Mouse (Mus musculus) CD4-positive helper T cell, adult 2 months (primary cell): ENCODE measurements around the gene 1700024P04Rik.
"Not testable (repeated sequence)": the region's sequence is repeated elsewhere in the genome, so short reads cannot be mapped to it uniquely, and the experiment has no call there.

ENCODE experiments used
- DNase-seq: peaks from one replicate; pipeline ENCODE4 v3.0.0-alpha.2; 2012; ENCODE audit warnings: low read depth, missing footprints, low spot score

1700024P04Rik gene

DNA sequence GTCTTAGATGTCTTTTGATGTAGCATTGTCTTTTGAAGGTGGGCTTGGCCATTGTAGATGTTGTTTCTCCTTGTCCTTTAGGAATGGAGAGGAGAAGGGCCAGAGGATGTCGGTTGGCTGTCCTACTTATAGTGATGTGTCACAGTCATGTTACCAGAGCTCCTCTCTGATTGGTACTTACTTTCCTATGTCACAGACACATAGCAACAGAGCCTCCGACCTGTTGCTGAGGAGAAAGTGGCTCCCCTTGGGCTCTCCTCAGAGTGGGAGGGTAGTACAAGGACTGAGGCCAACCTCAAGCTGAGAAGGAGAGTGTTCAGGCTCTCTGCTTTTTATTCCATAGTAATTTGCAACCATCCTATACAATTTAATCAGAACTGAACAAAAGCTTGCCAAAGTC lies at the start of gene 1700024P04Rik:
1700024P04Rik (minus strand) TSS at position 101 of the 400 bp plus-strand sequence.
- no peak for DNase-seq

DNA sequence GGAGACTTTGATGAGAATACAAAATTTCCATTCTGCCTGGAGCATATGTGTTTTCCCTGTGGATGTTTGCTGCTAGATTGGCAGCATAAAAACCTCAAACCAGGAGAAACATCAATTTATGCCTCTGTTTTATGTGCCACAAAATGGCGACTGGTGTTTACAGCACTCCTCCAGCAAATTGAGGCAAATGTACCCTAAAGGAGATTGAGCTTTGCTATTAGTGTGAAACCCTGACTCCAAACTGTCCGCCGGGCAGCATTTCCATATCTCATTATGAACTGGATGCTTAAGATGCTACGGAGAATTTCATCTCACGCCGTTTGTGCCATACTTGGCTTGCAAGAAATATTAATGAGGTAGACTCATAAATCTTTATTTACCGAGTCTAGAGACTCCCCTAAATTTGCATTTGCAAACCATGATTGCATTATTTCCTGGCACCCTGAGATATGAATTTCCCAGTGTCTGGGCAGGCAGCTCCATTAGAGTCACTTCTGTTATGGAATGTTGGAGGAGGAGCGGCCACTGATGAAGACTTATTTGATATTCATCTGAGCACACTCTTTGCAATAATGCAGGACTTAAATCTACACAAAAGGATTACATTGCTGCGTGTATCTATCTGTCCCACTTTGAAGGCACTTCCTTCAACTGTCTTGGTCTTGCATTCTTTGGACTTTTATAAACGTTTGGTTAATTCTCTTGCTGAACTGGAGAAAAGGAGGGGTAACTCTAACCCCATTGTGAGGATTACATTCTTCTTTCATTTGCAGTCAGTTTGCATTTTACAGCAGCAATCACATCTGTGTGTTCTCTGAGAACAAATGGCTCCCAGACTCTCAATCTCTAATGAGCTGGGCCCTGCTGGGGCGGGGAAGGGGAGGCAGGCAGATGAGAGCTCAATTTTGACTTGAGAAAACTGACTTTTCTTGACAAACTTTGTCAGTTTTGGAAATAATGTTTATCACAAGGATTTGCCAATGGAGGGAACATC lies 47.2 kb upstream of the 1700024P04Rik start:
- DNase-seq, result no peak

DNA sequence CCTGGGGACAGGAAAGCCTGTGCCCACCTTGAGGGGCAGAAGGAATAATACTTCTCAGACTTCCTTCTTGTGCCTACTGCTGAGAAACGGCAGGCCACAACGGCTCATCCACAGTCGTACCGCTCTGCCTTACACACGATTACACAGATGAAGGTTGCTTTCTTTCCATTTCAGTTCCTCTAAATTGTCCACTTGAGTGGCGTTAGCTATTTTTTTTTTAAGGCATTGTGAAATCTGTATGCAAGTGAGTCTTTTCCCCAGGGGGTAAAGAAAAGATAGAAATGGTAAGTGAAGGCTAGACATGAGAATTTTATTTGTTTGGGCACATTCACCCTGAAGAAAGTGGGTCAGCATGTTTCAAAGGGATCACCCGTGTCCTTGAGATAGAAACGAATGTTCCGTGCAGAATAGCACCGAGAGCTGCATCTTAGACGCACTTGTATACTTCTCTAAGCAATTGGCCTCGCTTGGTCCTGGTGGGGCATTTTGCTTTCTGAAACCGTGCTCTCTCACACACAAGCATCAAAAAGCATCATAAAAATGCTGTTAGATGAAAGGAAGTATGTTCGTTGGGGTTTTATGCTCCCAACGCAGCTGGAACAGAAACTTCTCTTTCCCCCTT lies 46.3 kb upstream of the 1700024P04Rik start:
- no peak for DNase-seq

DNA sequence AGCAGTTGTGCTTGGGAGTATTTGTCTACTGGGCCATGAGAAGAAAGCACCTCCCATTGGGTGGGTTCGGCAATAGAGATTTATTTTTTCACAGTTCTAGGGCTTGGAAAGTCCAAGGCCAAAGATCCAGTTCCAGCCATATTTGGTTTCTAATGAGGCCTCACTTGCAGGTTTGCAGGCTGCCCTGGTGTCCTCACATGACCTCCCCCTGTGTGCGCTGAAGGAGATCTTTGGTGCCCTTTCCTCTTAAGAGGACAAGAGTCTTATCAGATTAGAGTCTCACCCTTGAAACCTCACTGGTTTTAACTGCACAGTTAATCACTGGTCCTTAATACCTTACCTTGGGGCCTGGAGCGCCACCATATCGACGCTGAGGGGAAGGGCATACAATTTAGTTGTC lies 40.9 kb upstream of the 1700024P04Rik start:
- DNase-seq, result no peak

DNA sequence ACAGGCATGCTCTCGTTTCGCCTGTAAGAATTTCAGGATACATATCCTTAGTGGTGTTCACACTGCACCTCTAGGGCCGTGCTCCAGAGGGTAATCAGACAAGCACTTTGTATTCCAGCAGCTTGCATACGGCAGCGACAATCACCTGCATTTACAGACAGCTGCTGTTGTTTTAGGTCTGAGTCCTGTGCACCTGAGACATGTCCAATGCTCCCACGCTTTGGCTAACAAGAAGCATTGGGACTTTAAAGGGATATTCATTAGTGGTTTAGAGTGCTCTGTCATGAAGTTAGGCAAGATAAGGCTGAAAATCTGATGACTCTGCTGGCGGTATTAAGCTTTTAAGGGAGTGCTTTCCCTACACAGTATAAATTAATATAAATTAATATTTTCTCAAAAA lies 37.7 kb upstream of the 1700024P04Rik start:
- DNase-seq, result no peak

DNA sequence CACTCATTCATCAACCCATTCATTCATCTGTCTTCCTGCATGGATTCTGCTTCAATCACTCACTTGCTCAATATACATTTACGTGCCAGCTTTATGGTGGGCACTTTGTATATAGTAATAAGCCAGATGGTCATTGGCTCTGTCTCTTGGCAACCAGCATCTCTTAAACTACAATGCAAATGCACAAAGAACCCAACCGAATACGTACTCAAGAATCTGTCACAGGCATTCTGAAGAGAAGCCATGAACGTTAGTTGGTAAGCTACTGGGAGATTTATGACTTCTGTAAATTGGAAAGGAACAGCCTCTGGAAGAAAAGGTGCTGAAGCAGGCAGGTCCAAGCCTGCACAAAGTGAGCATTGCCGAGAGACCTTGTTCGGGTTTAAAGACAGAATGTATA lies 36.8 kb upstream of the 1700024P04Rik start:
- no peak for DNase-seq

DNA sequence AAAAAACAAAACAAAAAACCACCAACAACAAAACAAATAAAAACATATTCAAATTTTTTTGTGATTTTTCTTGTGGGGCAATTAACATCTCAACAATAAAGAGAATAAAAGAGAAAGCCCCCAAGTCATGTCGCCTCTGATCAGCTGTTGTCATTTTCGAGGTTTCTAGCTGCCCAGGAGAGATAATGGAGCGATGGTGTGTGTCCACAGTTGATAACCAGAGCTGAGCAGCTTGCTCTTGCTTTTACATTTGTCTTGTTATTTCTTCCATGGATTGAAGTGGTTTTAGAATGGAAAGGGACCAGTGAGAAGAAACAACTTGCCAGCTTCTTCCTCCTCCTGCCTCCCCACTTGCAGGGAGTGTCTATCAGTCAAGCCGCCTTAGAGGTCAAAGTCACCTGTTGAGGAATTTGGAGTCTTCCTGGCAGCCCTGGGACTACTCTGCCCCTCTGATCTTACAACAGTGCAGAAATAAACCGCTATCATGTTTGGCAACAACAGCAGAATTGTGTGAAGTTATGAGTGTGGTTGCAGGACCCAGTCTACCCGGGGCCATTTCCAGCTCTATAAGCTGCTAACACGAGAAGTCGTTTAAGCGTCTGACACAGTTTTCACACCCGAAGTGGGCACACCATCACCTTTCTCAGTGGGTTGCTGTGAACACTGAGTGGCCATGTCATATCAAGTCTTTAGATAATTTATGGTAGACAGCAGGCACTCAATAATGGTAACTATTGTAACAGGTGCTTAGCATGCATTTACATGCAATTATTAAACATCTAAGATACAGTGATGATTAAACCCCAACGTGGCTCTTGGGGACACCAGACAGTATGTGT lies 35.7 kb upstream of the 1700024P04Rik start:
- no peak for DNase-seq

DNA sequence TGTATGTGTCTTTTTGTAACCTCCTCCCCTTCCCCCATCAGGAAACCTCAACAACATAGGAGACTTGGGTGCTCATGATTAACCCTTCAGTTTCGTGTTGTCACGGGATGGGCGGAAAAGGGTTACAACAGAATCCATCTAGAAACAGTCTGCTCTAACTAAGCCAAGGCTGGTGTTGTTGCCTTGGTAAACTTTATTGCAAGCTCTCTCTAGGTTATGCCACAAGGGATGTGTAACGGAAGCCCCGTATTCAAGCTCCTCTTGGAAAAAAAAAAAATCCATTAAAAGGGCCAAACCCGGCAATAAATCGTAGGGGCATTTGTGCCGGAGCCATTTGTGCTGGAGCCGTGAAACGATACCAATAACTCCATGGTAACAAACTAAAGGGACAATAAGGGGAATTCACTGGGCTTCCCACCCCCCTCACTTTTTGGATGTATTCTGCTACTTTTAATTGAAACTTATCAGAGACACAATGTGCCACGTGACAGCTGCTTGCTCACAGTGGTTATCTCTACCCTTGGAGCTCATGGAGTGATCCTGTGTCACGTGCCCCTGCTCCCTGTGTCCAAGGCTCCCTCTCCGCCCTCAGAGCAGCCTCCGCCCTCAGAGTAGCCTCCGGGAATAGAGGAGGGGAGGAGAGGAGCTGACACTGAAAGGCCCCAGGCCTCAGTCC lies 34.3 kb upstream of the 1700024P04Rik start:
- DNase-seq, result no peak

DNA sequence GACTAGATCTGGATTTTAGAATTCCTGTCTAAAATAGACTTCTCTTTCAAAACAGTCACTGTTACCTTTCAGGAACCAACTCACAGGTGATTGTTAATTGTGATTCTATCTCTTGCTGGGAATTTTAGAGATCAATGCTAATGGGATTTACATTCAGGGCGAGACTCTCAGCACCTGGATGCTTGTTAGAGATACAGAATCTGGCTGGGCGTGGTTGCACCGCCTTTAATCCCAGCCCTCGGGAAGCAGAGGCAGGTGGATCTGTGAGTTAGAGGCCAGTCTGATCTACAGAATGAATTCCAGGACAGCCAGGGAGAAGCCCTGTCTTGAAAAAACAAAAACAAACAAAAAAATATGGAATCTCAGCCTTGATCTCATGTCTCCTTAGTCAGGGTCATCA lies 32.3 kb upstream of the 1700024P04Rik start:
- DNase-seq, result no peak

DNA sequence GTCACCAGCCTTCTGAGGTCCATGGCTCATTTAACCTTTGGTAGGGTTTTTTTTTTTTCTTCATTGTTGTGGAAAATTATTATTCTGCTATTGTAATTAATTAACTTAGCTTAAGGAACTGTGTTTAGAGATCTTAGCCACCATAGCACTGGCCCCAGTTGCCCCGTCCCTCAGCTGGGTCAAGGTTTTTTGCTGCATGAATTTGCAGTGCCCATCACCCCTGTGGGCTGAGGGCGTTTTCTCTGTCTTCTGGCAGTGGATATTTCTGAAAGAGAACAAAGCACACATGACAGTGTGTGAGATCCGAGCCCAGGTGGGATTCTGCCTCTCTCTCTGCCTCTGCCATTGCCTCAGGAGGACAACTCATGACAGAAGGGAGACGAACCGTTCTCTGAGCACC lies 28.5 kb upstream of the 1700024P04Rik start:
- no peak for DNase-seq

DNA sequence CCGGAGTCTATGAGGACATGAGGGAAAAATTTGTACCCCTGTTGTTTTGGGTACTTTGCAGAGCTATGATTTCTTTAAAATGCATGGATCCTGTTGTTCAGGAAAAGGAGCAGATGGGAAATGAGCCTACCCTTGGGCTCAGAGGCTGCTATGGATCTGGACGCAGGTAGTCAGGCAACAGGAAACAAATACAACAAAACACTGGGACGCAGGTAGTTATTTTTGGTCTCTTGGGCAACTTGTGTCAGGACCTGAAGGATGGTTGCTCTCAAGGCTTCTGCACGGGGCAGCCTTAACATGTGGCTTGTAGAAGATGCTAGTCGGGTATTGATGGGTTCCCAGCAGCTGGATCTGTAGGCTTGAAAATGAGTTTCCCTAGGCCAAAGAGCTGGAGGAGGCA lies 23.6 kb upstream of the 1700024P04Rik start:
- DNase-seq, result no peak

DNA sequence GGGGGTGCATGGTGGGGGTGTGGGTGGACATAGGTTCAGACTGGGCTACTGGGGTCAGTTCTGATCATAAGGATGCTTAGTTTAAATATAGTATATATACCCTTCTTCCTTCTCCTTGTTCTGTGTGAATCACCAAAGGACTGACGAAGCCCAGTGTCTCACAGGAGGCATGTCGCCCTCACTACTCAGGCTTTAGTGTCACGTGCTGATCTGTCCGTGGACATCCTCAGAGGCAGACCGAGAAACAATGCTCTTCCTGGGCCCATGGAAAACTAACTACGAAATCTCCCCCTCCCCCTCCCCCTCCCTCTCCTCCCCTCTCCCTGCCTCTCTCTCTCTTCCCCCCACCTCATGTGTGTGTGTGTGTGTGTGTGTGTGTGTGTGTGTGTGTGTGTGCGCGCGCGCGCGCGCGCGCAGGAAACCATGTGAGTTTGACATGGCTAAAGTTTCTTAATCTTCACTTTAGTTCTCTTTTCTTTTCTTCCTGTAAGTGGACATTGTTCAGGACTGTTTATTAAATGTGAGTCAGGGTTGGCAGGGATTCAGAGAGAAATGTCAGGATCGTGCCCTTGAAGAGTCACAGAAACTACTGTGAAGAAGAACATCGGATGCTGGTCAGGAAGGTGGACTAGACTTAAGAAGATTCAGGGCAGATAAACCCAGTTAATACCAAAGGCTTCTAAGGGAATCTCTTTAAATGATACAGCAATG lies 22.2 kb upstream of the 1700024P04Rik start:
- DNase-seq, result no peak

DNA sequence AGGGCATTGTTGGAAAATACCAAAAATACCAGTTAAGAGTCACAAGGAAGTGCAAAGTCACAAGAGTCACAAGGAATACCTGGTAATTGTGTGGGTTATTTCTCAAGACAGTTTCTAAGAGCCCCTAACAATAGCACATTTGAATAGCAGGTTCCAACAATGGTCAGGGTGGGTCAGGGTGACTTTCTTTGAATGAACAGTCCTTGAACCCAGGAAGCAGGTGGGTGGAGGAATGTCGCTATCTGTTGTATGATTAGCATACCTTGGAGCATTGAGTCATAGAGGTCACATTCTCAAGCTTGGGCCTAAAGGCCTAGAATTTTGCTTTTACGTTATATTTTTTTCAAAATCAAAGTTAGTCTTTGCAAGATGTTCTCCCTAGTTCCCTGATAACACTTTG lies 17.3 kb upstream of the 1700024P04Rik start:
- not testable (repeated sequence) for DNase-seq

DNA sequence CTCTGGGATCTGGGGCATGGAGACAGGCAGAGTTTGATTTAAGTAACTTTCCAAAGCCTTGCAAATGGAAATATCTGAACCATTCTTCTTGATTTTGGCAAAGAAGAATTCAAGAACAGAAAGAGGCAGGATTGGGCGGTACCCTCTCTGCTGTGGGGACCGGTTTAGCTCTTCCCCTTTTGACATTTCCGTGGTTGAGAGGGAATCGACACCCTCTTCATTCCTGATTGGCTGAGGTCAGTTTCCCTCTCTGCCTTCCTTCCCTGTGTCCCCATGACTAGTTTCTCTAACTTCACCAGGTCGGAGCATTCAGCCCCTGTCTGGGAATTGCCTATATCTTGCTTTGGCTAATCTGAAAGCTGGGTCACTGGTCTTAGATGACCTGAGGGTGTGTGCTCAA lies 12.7 kb upstream of the 1700024P04Rik start:
- DNase-seq, result no peak

DNA sequence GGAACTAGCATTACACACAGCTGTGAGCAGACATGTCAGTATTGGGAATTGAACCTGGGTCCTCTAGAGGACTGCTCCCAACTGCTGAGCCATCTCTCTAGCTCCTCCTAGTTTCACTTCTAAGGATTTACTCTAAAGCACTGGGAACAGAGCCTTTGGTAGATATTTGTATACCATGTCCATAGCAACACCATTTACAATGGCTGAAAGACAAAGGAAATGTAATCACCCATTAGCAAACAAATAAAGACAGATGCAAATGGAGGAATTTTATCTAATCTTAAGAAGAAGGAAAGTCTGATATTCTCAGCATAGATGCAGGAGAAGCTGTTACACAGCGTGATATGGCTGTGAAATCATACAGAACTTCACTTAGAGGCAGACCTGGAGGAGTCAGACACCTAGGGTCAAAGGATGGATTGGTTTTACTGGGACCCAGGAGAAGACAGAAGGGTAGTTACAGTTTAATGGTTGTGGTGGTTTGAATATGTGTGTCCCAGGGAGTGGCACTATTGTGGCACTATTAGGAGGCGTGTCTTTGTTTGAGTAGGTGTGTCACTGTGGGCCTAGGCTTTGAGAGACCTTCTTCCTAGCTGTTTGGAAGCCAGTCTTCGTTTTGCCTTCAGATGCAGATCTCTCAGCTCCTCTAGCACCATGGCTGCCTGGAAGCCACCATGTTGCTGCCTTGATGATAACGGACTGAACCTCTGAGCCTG lies 7.1 kb downstream of the 1700024P04Rik start:
- DNase-seq, result no peak

DNA sequence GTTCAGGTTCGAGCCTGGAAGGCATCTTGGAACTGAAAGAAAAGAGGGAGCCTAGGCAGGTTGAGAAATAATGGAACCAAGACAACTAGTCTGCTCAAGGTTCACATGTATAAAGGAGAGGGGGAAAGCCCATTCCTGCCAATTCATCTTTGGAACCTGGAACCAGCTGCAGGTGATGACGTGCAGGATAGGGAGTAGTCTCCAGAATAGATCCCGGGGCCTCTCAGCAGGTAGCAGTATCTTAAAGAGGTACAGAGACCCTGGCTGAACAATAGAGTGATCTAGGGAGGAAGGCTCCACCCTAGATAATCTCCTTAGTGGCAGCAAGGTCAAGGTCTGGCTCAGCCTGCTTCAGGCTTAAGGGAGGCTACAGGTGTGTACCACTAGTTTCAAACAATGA lies 8.3 kb downstream of the 1700024P04Rik start:
- not testable (repeated sequence) for DNase-seq

DNA sequence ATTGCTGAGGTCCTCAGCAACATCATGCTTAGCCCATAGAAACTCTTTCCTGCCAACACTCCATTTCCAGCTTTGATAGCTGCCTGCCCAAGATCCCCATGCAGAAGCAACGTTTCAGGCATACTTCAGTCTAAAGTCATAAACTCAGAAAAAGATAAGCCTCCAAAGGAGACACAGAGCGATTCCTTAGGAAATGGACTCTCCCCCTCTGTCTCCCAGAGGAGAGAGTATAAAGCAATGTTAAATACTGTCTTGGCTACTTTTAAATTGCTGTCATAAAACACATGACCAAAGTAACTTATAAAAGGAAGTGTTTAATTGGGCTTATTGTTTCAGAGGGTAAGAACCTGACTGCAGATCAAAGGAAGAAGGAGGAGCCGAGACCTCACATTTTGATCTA lies 12.3 kb downstream of the 1700024P04Rik start:
- DNase-seq, result no peak

DNA sequence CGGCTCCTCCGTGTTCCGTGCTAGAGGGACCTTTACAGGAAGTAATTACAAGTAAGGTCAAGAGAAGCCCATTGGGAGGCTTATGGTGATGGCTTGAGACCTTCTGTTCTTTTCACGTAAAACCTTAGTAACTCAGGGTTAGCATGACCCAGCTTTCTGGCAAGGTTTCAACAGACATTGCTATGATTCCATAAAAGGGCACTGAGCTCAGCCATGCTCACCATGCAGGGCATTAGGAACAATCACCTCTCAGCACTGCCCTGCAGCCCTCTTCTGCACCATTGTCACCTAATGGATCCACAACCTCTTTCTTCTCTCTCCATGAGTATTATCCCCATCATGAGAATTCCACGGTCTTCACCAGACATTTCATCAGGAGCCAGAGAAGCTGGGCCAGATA lies 12.7 kb downstream of the 1700024P04Rik start:
- DNase-seq, result no peak

DNA sequence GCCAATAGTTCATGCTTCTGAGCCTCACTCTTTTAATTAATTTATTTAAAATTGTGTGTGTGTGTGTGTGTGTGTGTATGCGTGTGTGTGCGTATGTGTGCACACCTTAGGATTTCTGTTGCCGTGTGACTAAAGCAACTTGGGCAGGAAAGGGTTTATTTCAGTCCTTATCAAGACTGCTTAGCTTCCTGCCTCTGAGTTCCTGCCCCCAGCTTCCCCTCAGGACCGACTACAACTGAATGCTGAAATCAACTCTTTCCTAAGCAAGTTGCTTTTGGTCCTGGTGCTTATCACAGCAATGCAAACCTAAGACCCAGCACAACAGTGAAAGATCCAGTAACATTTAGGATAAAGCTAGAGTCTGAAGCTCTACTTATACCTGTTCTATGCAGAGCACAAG lies 15.8 kb downstream of the 1700024P04Rik start:
- no peak for DNase-seq

DNA sequence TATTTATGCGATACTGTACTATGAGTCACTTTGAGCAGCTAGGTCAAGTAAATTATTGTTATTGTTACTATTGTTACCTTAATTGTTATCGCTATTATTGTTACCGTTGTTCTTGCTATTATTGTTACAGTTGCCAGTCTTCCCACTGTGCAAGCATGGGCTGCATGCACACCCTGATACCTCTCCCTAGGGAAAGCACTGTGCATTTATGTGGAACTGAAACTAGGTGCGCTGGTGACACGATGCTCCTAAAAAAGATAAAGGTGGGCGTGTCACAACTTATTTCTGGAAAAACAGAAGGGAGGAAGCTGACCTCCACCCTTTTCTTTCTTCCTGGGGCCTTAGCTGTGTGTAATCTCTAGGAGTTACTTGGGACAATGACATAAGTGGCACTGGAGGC lies 16.4 kb downstream of the 1700024P04Rik start:
- no peak for DNase-seq
